Mouse (Mus musculus): Measurements from ENCODE around the gene Trpm8.
A peak's percentile ranks its signal among the peaks of the same experiment; 100 is the strongest.

Trpm8 gene

DNA sequence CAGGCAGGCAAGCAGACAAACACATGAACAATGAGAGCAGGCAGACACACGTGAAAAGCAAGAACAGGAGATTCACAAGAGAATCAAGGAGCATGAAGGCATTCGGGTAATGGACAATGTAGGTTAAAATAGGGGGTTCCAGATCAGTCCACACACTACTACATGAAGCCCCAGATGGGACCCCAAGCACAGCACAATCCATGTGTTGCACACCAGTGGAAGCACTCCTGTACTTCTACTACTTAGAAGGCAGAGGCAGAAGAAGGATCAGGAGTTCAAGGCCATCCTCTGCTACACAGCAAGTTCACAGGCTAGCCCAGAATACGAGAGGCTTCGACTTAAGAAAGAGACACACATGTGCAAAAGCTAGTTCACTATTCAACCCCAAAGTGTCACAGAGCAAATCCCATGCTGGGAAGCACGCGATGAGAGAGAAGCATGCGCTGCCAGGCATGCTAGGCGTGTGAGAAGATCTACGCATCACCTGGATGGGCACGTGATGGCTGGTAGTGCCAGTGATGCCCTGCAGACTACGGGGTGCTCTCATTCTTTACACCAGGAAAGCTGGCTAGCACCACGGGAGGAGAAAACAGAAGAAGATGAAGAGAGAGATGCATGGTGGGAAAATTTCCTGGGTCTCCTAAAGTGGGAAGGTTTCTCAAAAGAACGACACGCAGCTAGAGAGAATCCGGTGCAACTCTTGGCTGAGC is 8.8 kb downstream of the Trpm8 start:
- no peak for DNase-seq

GRCm38 (mm10) chr1:88286887-88287696 is 9.6 kb downstream of the Trpm8 start:
- DNase-seq, result no peak

GRCm38 (mm10) chr1:88287697-88287980 is 10.2 kb downstream of the Trpm8 start:
- DNase-seq, result peak; percentile 82

DNA sequence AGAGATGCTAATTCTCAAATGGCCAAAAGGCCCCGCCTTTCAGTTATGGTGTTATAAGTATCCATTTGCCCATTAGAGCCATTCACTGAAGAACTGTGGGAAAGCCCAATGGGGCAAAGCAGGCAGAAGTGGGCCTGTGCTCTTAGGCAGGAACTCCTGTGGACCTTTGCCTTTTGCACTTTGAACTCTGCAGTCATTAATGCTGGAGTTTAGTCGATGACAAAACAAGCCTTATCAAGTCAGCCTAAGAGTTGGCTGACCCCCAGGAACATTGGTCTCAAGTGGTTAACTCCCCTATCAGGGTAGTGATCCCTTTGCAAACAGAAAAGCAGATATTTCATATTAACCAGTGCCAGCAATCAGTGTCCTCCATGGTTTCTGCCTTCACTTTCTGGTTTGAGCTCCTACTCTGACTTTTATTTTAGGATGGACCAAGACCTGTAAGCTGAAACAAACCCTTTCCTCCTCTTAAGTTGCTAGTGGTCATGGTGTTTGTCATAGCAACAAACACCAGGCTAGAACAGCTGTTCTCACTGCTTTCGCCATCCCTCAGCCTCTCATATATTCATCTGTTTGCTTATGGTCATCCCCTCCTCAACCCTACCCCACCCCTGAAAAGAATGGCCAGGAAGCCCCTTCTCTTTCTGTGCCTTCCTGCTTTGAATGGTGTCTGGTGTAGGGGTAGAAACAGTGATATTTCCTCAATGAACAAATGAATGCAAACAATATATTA is 10.8 kb downstream of the Trpm8 start:
- DNase-seq, result no peak

- no peak for DNase-seq
Measured at GRCm38 (mm10) chr1:88288789-88289127, 11.3 kb downstream of the Trpm8 start.

DNA sequence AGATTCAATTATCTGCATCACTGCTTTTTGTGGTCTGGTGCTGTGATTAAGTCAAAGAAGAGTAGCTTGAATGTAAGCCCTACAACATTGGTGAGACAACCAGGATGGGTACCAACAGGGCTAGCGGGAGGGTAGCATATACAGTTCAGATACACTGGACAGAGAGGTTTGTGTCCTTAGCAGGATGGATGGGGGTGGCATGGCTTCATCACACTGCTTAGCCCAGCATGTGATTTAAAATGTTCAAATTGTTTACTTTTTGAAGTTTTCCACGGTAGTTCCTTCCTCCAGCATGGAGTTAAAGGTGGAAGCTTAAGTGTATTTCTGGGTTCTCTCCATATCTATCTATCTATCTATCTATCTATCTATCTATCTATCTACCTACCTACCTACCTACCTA is 11.7 kb downstream of the Trpm8 start:
- no peak for DNase-seq

DNA sequence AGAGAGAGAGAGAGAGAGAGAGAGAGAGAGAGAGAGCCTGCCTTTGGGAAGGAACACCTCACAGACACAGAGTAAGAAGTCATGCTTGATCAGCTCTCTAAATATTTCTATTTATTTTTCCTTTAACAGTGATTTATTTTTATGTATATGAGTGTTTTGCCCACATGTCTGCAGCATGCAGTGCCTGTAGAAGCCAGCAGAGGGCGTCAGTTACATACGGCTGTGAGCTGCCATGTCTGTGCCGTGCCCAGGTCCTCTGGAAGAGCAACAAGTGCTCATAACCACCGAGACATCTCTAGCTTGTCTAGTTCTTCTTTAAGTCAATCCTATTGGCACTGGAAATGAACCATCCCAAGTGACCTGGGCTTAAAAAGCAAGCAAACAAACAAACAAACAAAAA is 12.5 kb downstream of the Trpm8 start:
- DNase-seq, result peak; percentile 68

GRCm38 (mm10) chr1:88290511-88290910 is 13.1 kb downstream of the Trpm8 start:
- DNase-seq, result no peak

DNA sequence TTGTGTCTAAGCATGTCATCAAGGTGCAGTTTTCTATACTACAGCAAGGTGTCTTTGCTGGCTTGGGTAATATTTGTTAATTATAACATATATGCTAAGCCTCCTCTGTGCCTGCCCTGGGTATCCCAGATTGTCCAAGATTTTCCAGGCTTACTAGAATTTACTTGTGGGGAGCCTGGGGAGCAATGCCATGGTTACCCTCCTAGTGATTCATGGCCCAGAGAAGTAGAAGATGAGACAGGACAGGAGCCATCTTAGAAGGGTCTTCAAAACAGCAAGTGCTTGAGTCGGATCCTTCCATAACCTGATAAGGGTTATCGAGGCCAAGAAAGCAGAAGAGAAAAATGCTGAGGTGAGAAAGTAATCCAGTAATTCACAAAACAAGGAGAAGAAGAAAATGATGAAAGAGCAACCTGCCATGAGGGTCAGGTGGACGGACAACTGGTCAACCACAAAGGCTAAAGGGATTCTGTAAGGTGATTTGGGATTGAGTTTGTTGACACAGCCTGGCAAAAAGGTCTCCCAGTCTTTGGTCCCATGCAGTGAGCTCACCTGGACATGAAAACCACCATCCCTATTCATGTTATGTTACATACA is 14.0 kb downstream of the Trpm8 start:
- no peak for DNase-seq

- no peak for DNase-seq
Measured at GRCm38 (mm10) chr1:88292057-88292456, 14.6 kb downstream of the Trpm8 start.

DNA sequence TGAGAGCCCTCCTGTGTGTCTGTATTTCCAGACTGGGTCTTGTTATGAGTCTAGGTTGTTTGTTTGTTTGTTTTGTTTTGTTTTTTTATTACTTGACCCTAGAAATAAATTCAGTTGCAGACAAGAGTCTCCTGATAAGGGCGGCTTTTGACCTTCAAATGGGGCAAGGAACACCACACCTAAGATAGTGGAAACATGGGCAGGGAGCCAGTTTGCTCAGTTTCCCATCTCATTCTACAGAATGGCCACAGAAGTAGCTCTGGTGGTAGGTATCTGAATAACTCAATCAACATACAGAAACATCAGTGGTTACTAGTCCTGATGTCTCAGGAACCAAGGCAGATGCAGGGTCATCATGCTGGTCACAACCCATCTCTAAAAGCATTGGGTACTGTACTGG is 17.2 kb downstream of the Trpm8 start:
- no peak for DNase-seq

- DNase-seq, result no peak
Measured at GRCm38 (mm10) chr1:88296171-88296920, 18.9 kb downstream of the Trpm8 start.

DNA sequence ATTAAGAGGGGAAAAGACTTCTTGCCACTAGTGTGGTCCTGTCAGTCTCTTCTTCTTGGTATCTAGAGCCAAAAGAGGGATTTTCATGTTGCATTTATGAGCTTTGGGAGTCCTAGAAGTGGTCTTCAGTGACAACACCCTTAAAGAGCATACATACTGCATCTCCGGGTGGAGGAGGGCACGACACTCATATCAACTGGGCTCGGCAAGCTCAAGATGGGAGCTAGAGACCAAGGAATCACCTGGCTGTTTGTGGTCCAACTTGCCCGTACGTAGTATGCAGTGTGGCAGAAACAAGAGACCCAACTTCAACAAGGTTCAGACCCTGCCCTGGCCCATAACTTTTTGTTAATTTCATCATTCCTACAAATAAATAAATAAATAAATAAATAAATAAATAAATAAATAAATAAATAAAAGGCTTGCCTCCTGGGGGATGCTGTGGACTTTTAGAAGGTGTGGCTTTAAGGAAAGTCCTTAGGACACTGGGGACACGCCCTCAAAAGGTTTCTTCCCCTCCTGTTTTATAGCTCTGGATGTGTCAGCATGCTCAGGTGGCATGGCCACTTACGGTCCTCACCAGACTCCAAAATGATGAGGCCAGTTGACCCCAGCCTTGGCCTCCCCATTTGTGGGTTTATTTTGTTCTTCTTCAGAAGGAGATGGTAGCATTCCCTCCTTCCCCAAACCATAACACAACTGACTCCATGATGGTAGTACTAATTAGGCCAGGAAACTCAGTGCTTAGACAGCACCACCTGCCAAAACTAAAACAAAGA is 20.2 kb downstream of the Trpm8 start:
- no peak for DNase-seq

GRCm38 (mm10) chr1:88298686-88299528 is 21.4 kb downstream of the Trpm8 start:
- no peak for DNase-seq

DNA sequence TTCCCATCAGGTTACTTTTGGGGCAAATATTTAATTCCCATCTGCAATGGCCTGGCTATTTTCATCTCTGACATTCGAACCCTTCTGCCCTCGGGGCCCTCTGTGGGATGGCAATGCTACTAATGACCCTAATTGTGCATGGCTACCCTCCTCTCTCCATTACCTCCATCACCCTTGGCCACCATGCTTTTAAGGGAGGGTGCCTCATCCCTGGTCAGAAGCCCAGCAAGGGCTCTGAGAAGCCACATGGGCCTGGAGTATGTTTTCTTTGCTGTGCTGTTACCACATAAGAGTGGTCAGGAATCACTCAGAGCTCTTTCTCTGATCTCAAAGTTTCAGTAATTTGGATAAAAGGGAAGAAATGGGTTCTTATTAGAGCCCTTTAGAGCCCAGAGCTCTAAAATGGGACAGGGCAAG is 22.1 kb downstream of the Trpm8 start:
- DNase-seq, result no peak

GRCm38 (mm10) chr1:88300301-88301050 is 23.0 kb downstream of the Trpm8 start:
- no peak for DNase-seq

- no peak for DNase-seq
Measured at GRCm38 (mm10) chr1:88301121-88302014, 23.9 kb downstream of the Trpm8 start.

DNA sequence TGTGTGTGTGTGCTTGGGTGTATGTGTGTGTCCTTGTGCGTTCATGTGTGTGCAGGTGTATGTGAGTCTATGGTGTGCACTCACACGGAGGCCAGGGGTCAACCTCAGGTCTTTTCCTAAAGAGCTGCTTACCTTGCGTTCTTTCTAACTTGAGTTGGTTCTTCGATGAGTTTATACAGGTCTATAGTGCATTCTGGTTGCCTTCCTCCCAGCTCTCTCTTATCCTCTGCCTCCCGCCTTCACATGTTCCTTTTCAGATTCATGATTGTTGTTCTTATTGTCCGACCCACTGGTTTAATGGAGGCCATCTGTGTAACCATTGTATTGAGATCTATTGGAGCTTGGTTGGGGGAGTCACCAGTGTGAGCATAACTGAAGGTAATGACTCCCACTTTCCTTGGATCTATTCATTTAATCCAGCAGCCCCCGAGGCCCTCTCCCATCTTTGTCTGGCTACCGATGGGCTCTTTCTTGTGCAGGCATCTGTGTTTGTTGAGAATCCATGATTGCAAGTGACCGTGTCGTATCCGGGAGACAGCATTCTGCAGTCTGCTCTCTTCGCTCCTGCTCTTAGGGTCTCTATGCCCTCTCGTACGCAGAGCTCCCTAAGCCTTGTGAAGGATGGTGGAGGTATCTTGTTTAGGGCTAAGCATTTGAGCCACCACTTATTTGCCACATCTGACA is 24.7 kb downstream of the Trpm8 start:
- no peak for DNase-seq

- no peak for DNase-seq
Measured at GRCm38 (mm10) chr1:88303762-88304161, 26.3 kb downstream of the Trpm8 start.

Measured in kidney, adult 18-20 months (tissue).